Mouse (Mus musculus): Measurements from ENCODE around the gene Entpd2.

DNA sequence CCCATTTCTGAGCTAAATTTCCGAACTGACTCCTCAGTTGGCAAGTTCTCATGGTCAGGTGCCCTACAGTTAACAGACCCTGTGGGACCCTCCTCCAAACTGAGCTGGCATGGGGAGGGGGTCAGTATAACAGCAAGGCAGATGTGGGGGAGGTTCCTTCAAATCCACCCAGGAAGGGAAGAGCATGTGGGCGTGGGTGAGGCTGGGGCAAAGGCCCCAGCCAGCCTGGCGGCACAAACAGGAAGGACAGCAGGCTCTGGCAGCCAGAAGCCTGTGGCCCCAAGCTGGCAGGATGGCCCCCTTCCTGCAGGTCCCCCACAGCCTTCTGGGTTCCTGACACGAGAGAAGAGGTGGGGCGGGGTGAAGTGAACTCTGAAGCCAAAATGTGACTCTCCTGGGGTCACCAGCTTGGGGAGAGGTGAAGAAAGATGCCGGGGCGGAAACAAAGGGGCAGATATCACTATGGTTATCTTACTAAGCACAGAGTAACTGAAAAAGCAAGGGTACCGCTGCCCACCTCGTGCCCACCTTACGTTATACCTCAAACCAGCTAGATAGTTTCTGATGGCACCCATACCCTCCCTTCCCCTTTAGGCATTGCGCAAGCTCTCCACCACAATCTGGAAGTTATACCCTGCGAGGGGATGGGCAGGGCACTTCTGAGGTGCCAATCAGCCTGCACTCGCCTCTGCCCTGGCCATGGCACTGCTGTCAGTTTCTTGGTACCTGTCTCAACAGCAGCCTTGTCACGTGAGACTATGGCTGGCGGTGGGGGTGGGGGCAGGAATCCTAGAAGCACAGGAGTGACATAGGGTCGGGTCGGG lies 27.1 kb downstream of the Entpd2 start, which contains the start of gene Fut7:
- TF ChIP-seq TAL1 (IDR thresholded peaks at IDR 0.05; ENCODE audit: low read length) = no peak
- TF ChIP-seq GATA1 (IDR thresholded peaks at IDR 0.05; ENCODE audit: low read length) = no peak

Data from erythroblast, embryonic 14.5 days (primary cell).